Mouse (Mus musculus): Measurements from ENCODE around the gene Asprv1. TPM values are rescaled to one million over a fixed set of nuclear protein-coding genes. Genes with fewer than 3 reads are reported as not detected.
A peak's percentile ranks its signal among the peaks of the same experiment; 100 is the strongest.

The Asprv1 gene
- 0.71 TPM in 2 replicates for polyA plus RNA-seq (2016; fragmentation: Nextera tagmentation; extraction: Ambion mirVana)

GRCm38 (mm10) chr6:86627946-86628345, at the start of gene Asprv1:
TSS of gene Asprv1 (plus strand) at chr6:86628164.
- Histone ChIP-seq H3K4me1 (replicated peaks) (peaks cover 6% of the 10 kb centered on the region; the same call in 1 of the 2 replicates), H3K4me3 (no peak within 1 kb of the TSS), H3K36me3 (no peaks in the 10 kb centered on the region), H3K9me3 (no peaks in the 10 kb centered on the region), H3K27me3 (ENCODE audit: insufficient read depth, poor library complexity, severe bottlenecking) (no peaks in the 10 kb centered on the region), H3K27ac (no peak within 1 kb of the TSS)
- no peak for DNase-seq (ENCODE audit: low spot score)
- WGBS, result 42% methylated on average over 10 of the region's 10 CpGs

DNA sequence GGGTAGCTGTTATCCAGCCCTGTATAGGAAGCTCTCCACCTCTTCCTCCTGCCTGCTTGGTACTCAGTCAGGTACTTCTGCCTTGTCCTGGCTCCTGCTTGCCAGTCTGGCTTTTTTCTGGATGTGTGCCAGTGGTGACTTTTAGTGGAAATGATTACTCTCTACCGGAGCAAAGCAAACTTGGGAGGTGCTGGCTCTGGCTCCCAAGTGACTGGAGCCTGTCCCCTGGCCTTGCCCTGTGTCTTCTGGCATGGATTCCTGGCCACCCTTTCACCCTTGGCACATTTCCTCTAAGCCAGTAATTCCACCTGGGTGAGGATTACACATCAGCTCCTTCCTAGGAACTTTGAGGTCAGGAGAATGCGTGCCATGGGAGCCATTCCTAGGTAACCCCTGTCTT, 49.6 kb upstream of the Asprv1 start:
- no peaks in the 10 kb centered on the region for H3K27me3 ChIP-seq (ENCODE audit: insufficient read depth, poor library complexity, severe bottlenecking)
- WGBS, result 88% methylated on average over 2 of the region's 2 CpGs

GRCm38 (mm10) chr6:86579066-86579784, 48.7 kb upstream of the Asprv1 start:
- no peaks in the 10 kb centered on the region for H3K9me3 ChIP-seq
- WGBS, result 69% methylated on average over 2 of the region's 2 CpGs
- H3K27me3 ChIP-seq (ENCODE audit: insufficient read depth, poor library complexity, severe bottlenecking), result no peaks in the 10 kb centered on the region
- peaks cover 20% of the 10 kb centered on the region for H3K4me1 ChIP-seq (replicated peaks)
- no peaks in the 10 kb centered on the region for H3K36me3 ChIP-seq
- no peak overlapping the region for H3K4me3 ChIP-seq
- no peak for DNase-seq (ENCODE audit: low spot score)
- H3K27ac ChIP-seq, result peak overlapping the region; percentile 46; the same call in 1 of the 2 replicates

More for the DNA sequence above, 49.6 kb upstream of the Asprv1 start:
- Histone ChIP-seq H3K4me1 (replicated peaks) (peaks cover 17% of the 10 kb centered on the region), H3K4me3 (no peak overlapping the region), H3K36me3 (no peaks in the 10 kb centered on the region), H3K9me3 (no peaks in the 10 kb centered on the region), H3K27ac (no peak overlapping the region)
- DNase-seq (ENCODE audit: low spot score), result no peak

DNA sequence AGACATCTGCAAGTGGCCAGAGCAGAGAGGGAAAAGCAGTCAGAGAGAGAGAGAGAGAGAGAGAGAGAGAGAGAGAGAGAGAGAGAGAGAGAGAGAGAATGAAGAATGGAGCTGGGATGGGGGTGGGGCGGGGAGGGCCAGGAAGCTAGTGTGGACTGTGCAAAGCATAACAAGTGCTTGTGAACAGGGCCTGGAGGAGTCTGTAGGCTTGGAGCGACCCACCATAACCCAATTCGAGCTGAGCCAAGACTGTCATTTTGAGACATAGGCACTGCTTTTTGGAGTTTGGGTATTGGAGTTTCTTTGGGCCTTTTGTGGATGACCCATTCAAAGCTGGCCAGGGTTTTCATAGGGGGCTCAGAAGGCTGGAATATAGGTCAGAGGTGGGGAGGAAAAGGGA, 48.0 kb upstream of the Asprv1 start:
- Histone ChIP-seq H3K27ac (peak overlapping the region; percentile 46; the same call in 1 of the 2 replicates), H3K4me1 (replicated peaks) (peaks cover 27% of the 10 kb centered on the region), H3K27me3 (ENCODE audit: insufficient read depth, poor library complexity, severe bottlenecking) (no peaks in the 10 kb centered on the region), H3K9me3 (no peaks in the 10 kb centered on the region), H3K4me3 (no peak overlapping the region), H3K36me3 (no peaks in the 10 kb centered on the region)
- 91% methylated on average over 3 of the region's 3 CpGs for WGBS
- DNase-seq (ENCODE audit: low spot score), result no peak

DNA sequence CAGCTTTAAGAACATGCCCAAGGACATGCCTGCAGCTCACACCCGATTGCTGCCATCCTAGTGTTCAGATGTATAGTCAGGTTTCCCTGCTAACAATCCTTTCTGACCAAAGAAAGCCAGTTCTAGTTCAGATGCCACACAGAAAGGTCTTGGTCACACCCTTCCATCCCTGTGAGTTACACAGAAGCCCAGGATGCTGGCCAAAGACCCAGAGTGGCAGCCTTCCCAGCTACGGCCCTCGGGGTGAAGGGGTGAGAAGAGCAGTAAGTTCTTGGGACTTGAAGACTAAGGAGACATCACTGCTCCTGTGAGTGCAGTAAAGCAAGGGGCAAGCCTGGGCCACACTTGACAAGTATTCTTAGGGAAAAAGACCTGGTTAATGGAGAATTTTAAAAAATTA, 44.8 kb upstream of the Asprv1 start:
- DNase-seq (ENCODE audit: low spot score), result no peak
- Histone ChIP-seq H3K27ac (no peak overlapping the region), H3K9me3 (no peaks in the 10 kb centered on the region), H3K4me1 (replicated peaks) (peaks cover 35% of the 10 kb centered on the region), H3K27me3 (ENCODE audit: insufficient read depth, poor library complexity, severe bottlenecking) (no peaks in the 10 kb centered on the region), H3K4me3 (no peak overlapping the region), H3K36me3 (no peaks in the 10 kb centered on the region)
- WGBS, result 92% methylated on average over 3 of the region's 3 CpGs

- H3K27ac ChIP-seq, result 0 out of 2 replicates have a peak overlapping the region, but pooled peaks have one; percentile 87
Observed at GRCm38 (mm10) chr6:86583601-86584215, 44.3 kb upstream of the Asprv1 start.

GRCm38 (mm10) chr6:86584296-86585015, 43.5 kb upstream of the Asprv1 start:
- Histone ChIP-seq H3K4me3 (peak overlapping the region; percentile 40), H3K4me1 (replicated peaks) (peaks cover 31% of the 10 kb centered on the region), H3K9me3 (no peaks in the 10 kb centered on the region), H3K27ac (peak overlapping the region; percentile 87), H3K27me3 (ENCODE audit: insufficient read depth, poor library complexity, severe bottlenecking) (no peaks in the 10 kb centered on the region), H3K36me3 (no peaks in the 10 kb centered on the region)
- WGBS, result 35% methylated on average over 14 of the region's 14 CpGs
- DNase-seq (ENCODE audit: low spot score), result peak; percentile 33

More at GRCm38 (mm10) chr6:86583601-86584215, 44.3 kb upstream of the Asprv1 start:
- 90% methylated on average over 8 of the region's 8 CpGs for WGBS
- Histone ChIP-seq H3K4me1 (replicated peaks) (peaks cover 35% of the 10 kb centered on the region), H3K36me3 (no peaks in the 10 kb centered on the region), H3K27me3 (ENCODE audit: insufficient read depth, poor library complexity, severe bottlenecking) (no peaks in the 10 kb centered on the region), H3K4me3 (no peak overlapping the region), H3K9me3 (no peaks in the 10 kb centered on the region)
- no peak for DNase-seq (ENCODE audit: low spot score)

- no peaks in the 10 kb centered on the region for H3K27me3 ChIP-seq (ENCODE audit: insufficient read depth, poor library complexity, severe bottlenecking)
- H3K4me3 ChIP-seq, result peak overlapping the region; percentile 40
- H3K9me3 ChIP-seq, result no peaks in the 10 kb centered on the region
- DNase-seq (ENCODE audit: low spot score), result peak; percentile 63
- no peaks in the 10 kb centered on the region for H3K36me3 ChIP-seq
- H3K4me1 ChIP-seq (replicated peaks), result peaks cover 25% of the 10 kb centered on the region
- WGBS, result 24% methylated on average over 16 of the region's 16 CpGs
- H3K27ac ChIP-seq, result peak overlapping the region; percentile 87
Observed at GRCm38 (mm10) chr6:86585070-86585600, 42.8 kb upstream of the Asprv1 start.

DNA sequence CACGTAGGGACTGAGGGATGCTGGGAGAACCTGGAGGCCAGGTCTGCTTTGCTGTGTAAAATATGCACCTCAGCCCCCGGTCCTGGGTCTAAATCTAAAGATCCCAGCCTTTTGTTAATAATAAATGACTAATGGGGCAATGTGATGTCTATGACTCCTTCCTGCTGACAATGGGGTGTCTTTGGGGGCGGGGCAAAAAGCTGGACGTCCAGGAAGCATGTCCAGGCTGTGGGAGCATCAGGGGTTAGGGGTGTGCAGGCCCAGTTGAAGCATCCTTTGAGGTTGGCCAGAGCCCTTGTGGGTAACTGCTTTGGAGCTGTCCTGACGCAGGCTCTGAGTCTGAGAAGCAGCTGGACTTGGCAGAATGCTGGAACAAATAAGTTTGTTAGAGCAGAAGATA, 41.9 kb upstream of the Asprv1 start:
- H3K4me3 ChIP-seq, result no peak overlapping the region
- H3K9me3 ChIP-seq, result no peaks in the 10 kb centered on the region
- 0 out of 2 replicates have a peak overlapping the region, but pooled peaks have one; percentile 16 for H3K27ac ChIP-seq
- H3K27me3 ChIP-seq (ENCODE audit: insufficient read depth, poor library complexity, severe bottlenecking), result no peaks in the 10 kb centered on the region
- no peak for DNase-seq (ENCODE audit: low spot score)
- H3K4me1 ChIP-seq (replicated peaks), result peaks cover 18% of the 10 kb centered on the region
- no peaks in the 10 kb centered on the region for H3K36me3 ChIP-seq
- 79% methylated on average over 5 of the region's 5 CpGs for WGBS

- no peaks in the 10 kb centered on the region for H3K27me3 ChIP-seq (ENCODE audit: insufficient read depth, poor library complexity, severe bottlenecking)
- no peak overlapping the region for H3K27ac ChIP-seq
- 71% methylated on average over 7 of the region's 7 CpGs for WGBS
- DNase-seq (ENCODE audit: low spot score), result no peak
- no peaks in the 10 kb centered on the region for H3K36me3 ChIP-seq
- no peaks in the 10 kb centered on the region for H3K9me3 ChIP-seq
- H3K4me1 ChIP-seq (replicated peaks), result peaks cover 18% of the 10 kb centered on the region
- H3K4me3 ChIP-seq, result no peak overlapping the region
Observed at GRCm38 (mm10) chr6:86588429-86588828, 39.5 kb upstream of the Asprv1 start.

DNA sequence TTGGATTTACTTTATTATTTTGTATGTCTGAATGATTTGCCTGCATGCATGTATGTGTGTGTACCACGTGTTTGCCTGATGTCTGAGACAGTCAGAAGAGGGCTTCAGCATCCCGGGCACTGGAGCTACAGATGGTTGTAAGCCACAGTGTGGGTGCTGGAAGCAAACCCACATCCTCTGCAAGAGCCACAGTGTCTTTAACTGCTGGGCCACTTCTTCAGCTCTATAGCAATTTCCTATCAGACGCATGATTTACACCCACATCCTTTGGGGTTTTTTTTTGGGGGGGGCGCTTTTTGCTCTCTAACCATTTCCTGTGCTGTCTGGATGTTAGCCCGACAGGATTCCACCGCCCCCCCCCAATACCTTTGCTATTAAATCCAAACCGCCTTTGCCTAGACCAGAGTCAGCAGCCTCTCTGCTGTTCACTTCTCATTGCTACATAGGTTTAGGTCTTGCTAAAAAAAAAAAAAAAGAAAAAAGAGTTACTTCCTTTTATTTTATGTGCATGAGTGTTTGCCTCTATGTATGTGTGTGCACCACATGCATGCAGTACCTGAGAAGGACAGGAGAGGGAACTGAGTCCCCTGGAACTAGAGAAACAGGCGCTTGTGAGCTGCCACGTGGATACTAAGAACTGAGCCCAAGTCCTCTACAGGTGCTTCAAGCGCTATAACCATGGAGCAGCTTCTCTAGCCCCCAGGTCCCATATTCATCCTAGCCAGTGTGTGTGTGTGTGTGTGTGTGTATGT, 34.6 kb upstream of the Asprv1 start:
- Histone ChIP-seq H3K27me3 (ENCODE audit: insufficient read depth, poor library complexity, severe bottlenecking) (no peaks in the 10 kb centered on the region; the same call in 1 of the 2 replicates), H3K4me3 (no peak overlapping the region), H3K9me3 (no peaks in the 10 kb centered on the region), H3K27ac (no peak overlapping the region), H3K4me1 (replicated peaks) (peaks cover 4% of the 10 kb centered on the region; the same call in 1 of the 2 replicates), H3K36me3 (no peaks in the 10 kb centered on the region)
- DNase-seq (ENCODE audit: low spot score), result no peak
- WGBS, result 87% methylated on average over 10 of the region's 10 CpGs

DNA sequence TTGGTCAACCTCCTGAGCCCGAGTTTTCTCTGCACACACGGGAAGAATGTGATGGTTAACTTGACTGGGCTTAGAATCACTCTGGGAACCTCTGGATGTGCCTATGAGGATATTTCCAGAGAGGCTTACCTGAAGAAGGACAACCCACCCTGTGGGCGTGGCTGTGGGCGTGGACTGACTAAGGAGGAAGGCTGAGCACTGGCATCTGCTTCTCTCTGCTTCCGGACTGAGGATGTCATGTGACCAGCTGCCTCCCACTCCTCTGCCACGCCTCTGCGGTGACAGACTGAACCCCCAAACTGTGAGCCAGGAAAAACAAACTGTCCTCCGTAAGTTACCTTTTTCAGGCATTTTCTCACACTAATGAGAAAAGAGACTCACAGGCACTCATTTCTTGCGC, 33.3 kb upstream of the Asprv1 start:
- DNase-seq (ENCODE audit: low spot score), result peak; percentile 56
- Histone ChIP-seq H3K4me1 (replicated peaks) (peaks cover 4% of the 10 kb centered on the region; the same call in 1 of the 2 replicates), H3K36me3 (no peaks in the 10 kb centered on the region), H3K27me3 (ENCODE audit: insufficient read depth, poor library complexity, severe bottlenecking) (no peaks in the 10 kb centered on the region; the same call in 1 of the 2 replicates), H3K27ac (no peak overlapping the region), H3K9me3 (no peaks in the 10 kb centered on the region), H3K4me3 (peak overlapping the region; percentile 38)
- WGBS, result 17% methylated on average over 9 of the region's 9 CpGs
